Mouse (Mus musculus): ENCODE data around the gene Thap7.
"Not testable (repeated sequence)": the region's sequence is repeated elsewhere in the genome, so short reads cannot be mapped to it uniquely, and the experiment has no call there.

Gene Thap7

GRCm38 (mm10) chr16:17529981-17530586 is 852 bp downstream of the Thap7 start:
- DNase-seq, result no peak

GRCm38 (mm10) chr16:17528276-17528675 is 2.7 kb downstream of the Thap7 start:
- DNase-seq, result no peak

GRCm38 (mm10) chr16:17527606-17528005 is 3.3 kb downstream of the Thap7 start:
- DNase-seq, result no peak

GRCm38 (mm10) chr16:17526223-17526622 is 4.7 kb downstream of the Thap7 start:
- no peak for DNase-seq

- no peak for DNase-seq
These were observed 5.4 kb downstream of the Thap7 start for GRCm38 (mm10) chr16:17525524-17525923.

GRCm38 (mm10) chr16:17524156-17524555 is 6.8 kb downstream of the Thap7 start:
- no peak for DNase-seq

GRCm38 (mm10) chr16:17518910-17519309 is 12.0 kb downstream of the Thap7 start:
- DNase-seq, result no peak

GRCm38 (mm10) chr16:17511431-17511830 is 19.5 kb downstream of the Thap7 start:
- peak; percentile 71 to 80 for DNase-seq

GRCm38 (mm10) chr16:17510686-17511085 is 20.2 kb downstream of the Thap7 start:
- no peak for DNase-seq

GRCm38 (mm10) chr16:17510143-17510542 is 20.8 kb downstream of the Thap7 start:
- DNase-seq, result no peak

GRCm38 (mm10) chr16:17509240-17509597 is 21.7 kb downstream of the Thap7 start:
- DNase-seq, result no peak

- DNase-seq, result peak; percentile 94
These were observed 22.2 kb downstream of the Thap7 start, which contains the start of gene Lztr1 for GRCm38 (mm10) chr16:17508546-17509239. Gene Lztr1, plus strand, starts transcription at chr16:17508688.

- DNase-seq, result not testable (repeated sequence)
These were observed 22.9 kb downstream of the Thap7 start for GRCm38 (mm10) chr16:17508031-17508430.

GRCm38 (mm10) chr16:17507018-17507552 is 23.9 kb downstream of the Thap7 start:
- DNase-seq, result no peak

- DNase-seq, result no peak
These were observed 28.3 kb downstream of the Thap7 start for GRCm38 (mm10) chr16:17502681-17503080.

- DNase-seq, result peak; percentile 78 to 86
These were observed 31.6 kb downstream of the Thap7 start for GRCm38 (mm10) chr16:17499249-17499883.

GRCm38 (mm10) chr16:17496499-17497305 is 34.2 kb downstream of the Thap7 start:
- DNase-seq, result peak; percentile 83 to 85

- peak; percentile 68 to 71 for DNase-seq
These were observed 38.9 kb downstream of the Thap7 start for GRCm38 (mm10) chr16:17491896-17492561.

- DNase-seq, result peak; percentile 57 to 66
These were observed 39.8 kb downstream of the Thap7 start for GRCm38 (mm10) chr16:17491154-17491553.

GRCm38 (mm10) chr16:17489469-17490111 is 41.3 kb downstream of the Thap7 start, which contains the start of gene Aifm3:
Gene Aifm3, plus strand, starts transcription at chr16:17489611.
- peak; percentile 44 to 61 for DNase-seq
